Mouse (Mus musculus): ENCODE data around the gene Prpf40b. TPM values are rescaled to one million over a fixed set of nuclear protein-coding genes. Genes with fewer than 3 reads are reported as not detected.

The Prpf40b gene
- total RNA-seq, 2 experiments from 2014 or later, result 18.2 to 19.4 TPM

Other genes starting within 250 kb of the Prpf40b start
- gene Prph, start 239.9 kb upstream of the Prpf40b start, total RNA-seq (2021), result under 1 TPM in 1 of 2 experiments, not detected in 1; 0.15 TPM
- under 1 TPM in 1 of 2 experiments, not detected in 1; 0.28 TPM for gene Troap, start 220.5 kb upstream of the Prpf40b start, total RNA-seq (2021)
- not detected for gene C1ql4, start 207.3 kb upstream of the Prpf40b start, total RNA-seq (2021)
- 1 to 10 TPM in 1 of 2 experiments, under 1 TPM in 1; 0.37 to 1.2 TPM for gene Dnajc22, start 201.9 kb upstream of the Prpf40b start, total RNA-seq (2021)
- gene Spats2, start 169.2 kb upstream of the Prpf40b start, total RNA-seq (2021), result 1 to 10 TPM; 7.1 to 7.7 TPM
- gene Kcnh3, start 70.2 kb upstream of the Prpf40b start, total RNA-seq (2021), result under 1 TPM in 1 of 2 experiments, not detected in 1; 0.15 TPM
- 10 to 100 TPM; 37.3 to 40.1 TPM for gene Mcrs1, start 43.1 kb upstream of the Prpf40b start, total RNA-seq (2021)
- gene Fam186b, start 801 bp downstream of the Prpf40b start, total RNA-seq (2021), result not detected
- gene Fmnl3, start 75.4 kb downstream of the Prpf40b start, total RNA-seq (2021), result 10 to 100 TPM; 13.4 to 14.8 TPM
- 100 to 1,000 TPM; 225 to 256 TPM for gene Tmbim6, start 97.8 kb downstream of the Prpf40b start, total RNA-seq (2021)
- 1 to 10 TPM; 2.5 to 3.8 TPM for gene Nckap5l, start 162.7 kb downstream of the Prpf40b start, total RNA-seq (2021)
- 1 to 10 TPM; 3.7 to 3.9 TPM for gene Bcdin3d, start 179.6 kb downstream of the Prpf40b start, total RNA-seq (2021)
- gene Faim2, start 233.1 kb downstream of the Prpf40b start, total RNA-seq (2021), result under 1 TPM; 0.22 to 0.28 TPM